8 mouse cellular contexts compared by ENCODE assay signal in the genomic region with DNA sequence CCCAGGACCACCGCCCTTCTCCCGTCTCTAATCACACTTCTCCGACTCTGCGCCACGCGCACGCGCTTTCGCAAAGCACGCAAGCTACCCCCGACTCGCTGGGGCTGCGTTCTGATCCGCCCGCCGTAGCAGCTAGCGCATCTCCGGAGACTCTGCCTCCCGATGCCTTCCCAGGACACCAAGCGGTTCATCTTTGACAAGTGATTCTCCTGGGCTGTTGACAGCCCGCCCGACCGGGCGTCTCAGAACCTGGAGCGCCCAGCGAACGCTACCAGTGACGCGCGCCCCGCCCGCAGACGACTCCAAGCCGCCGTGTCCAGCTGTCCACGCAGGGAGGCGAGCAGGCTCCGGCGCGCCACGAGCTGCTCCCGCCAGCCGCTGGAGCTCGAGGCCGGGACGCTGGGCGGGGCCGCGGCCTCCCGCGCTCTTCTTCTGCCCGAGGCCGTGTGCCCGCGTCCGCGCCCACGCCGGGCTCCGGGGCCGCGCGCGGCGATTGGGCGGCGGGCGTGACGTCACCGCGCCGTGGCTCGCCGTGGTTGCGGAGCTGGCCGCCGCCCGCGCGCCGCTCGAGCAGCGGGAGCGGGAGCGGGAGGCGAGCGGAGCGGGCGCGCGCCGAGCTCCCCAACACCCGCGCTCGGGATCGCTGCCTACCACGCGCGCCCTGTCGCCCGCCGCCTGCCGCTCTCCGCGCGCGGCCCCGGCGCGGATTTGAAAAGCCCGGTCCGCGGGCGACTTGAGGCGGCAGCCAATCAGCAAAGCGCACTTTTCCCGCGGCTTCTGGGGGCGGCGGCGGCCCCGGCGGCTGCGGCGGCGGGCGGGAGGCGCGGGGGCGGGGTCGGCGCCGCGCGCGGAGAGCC. TPM values are rescaled to one million over a fixed set of nuclear protein-coding genes. Genes with fewer than 3 reads are reported as not detected.
A peak's percentile ranks its signal among the peaks of the same experiment; 100 is the strongest.
DNase-seq lines count a peak whose midpoint lies in the region; ATAC-seq lines count a peak whose summit lies in the region.

Gene Nsd2, plus strand, starts transcription at position 850 of the 857 bp plus-strand sequence.

- under 1% methylated on average over 93 of the region's 136 CpGs for WGBS in hindbrain, embryonic 13.5 days

- peak; percentile 82 for ATAC-seq in hindbrain, embryonic 13.5 days (ENCODE audit: low FRiP score)

- peak; percentile 95 for DNase-seq in NIH3T3 (ENCODE audit: low read depth)
- DNase-seq in cerebellum, postnatal 10 days: peak; percentile 95 to 97
- peak; percentile 83 to 89 for DNase-seq in frontal cortex, postnatal 14 days (ENCODE audit: low spot score in 2 of 2)
- DNase-seq in layer of hippocampus, postnatal 36 days: peak; percentile 88 to 89
- DNase-seq in lung, postnatal 36 days: peak; percentile 87
- peak; percentile 97 for DNase-seq in retina, postnatal 1 day
- DNase-seq in urinary bladder, adult 18-20 months (ENCODE audit: low spot score in 2 of 2): peak; percentile 57 to 69

- H3K9me3 ChIP-seq in hindbrain, embryonic 13.5 days: no peaks in the 10 kb centered on the region

- H3K36me3 ChIP-seq in hindbrain, embryonic 13.5 days: no peaks in the 10 kb centered on the region

- peak within 1 kb of the TSS; percentile 100 for H3K27ac ChIP-seq in hindbrain, embryonic 13.5 days

- H3K4me1 ChIP-seq in hindbrain, embryonic 13.5 days (replicated peaks): peaks cover 45% of the 10 kb centered on the region

- peak within 1 kb of the TSS; percentile 100 for H3K9ac ChIP-seq in hindbrain, embryonic 13.5 days

- no peaks in the 10 kb centered on the region for H3K27me3 ChIP-seq in hindbrain, embryonic 13.5 days

- H3K4me3 ChIP-seq in hindbrain, embryonic 13.5 days: peak within 1 kb of the TSS; percentile 100

- peak within 1 kb of the TSS; percentile 84 for H3K4me2 ChIP-seq in hindbrain, embryonic 13.5 days

RNA-seq across cellular contexts. Expression of gene Nsd2, which starts in this region (rescaled TPM):
- polyA plus RNA-seq in hindbrain, embryonic 13.5 days (2015; fragmentation: Nextera tagmentation; extraction: Ambion mirVana): 74.1 and 77.6 TPM in 2 replicates
- total RNA-seq in layer of hippocampus, postnatal 36 days (2021): 100 to 1,000 TPM; 125 to 135 TPM

Comparison
In these comparisons a context has a peak if more than half of its experiments do, and no peak if none do; other contexts are left out.
1. Peak in every context shown above with its lines: DNase-seq, ATAC-seq, H3K4me3 ChIP-seq and H3K27ac ChIP-seq.